Mouse (Mus musculus): Measurements from ENCODE around the gene Wdr11. TPM values are rescaled to one million over a fixed set of nuclear protein-coding genes. Genes with fewer than 3 reads are reported as not detected.

The Wdr11 gene
- 37.7 and 38.3 TPM in 2 replicates for polyA plus RNA-seq (2015; fragmentation: Nextera tagmentation; extraction: Ambion mirVana)

DNA sequence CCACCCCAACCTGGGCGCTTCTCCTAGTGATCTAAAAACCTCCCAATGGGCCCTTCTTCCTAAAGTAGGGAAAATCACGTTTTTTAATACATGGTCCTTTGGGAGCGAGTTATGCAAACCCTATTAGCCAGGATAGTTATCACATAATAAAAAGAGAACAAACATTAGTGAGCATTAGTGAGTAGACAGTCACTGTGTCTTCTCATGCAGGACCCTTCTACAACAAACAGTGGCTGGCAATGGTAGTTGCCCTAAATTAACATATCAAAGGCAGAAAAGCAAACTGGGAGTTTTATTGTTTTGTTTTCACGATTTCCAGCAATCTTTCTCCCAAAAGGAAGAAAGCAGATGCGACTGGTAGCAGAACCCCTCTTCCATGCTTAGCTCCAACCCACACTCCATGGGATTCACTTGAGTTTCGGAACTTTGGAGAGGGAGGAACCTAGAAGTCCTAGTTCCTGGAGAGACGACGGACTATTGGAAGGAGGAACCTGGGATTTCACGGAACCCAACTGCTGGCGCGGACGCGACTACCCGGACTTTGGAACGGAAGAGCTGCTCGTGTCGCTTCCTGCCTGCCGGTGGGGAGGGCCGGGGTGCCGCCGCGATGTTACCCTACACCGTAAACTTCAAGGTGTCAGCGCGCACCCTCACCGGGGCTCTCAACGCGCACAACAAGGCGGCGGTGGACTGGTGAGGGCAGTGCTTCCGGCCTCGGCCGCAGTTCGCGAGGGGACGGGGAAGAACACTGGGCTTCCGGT is at the start of gene Wdr11:
Gene Wdr11 (plus strand): TSS at position 493 of the 761 bp plus-strand sequence.
- peak within 1 kb of the TSS; percentile 88 for H3K9ac ChIP-seq (replicated peaks)
- H3K36me3 ChIP-seq: peaks cover 8% of the 10 kb centered on the region; the same call in 1 of the 2 replicates
- peak within 1 kb of the TSS; percentile 88 for H3K27ac ChIP-seq (replicated peaks)
- H3K4me1 ChIP-seq: peaks cover 15% of the 10 kb centered on the region
- H3K27me3 ChIP-seq: no peaks in the 10 kb centered on the region
- no peaks in the 10 kb centered on the region for H3K9me3 ChIP-seq
- H3K4me3 ChIP-seq: peak within 1 kb of the TSS; percentile 94
- ATAC-seq (replicated peaks): peak; percentile 93
- 3% methylated on average over 37 of the region's 37 CpGs for WGBS
- H3K4me2 ChIP-seq (replicated peaks): peak within 1 kb of the TSS; percentile 57

DNA sequence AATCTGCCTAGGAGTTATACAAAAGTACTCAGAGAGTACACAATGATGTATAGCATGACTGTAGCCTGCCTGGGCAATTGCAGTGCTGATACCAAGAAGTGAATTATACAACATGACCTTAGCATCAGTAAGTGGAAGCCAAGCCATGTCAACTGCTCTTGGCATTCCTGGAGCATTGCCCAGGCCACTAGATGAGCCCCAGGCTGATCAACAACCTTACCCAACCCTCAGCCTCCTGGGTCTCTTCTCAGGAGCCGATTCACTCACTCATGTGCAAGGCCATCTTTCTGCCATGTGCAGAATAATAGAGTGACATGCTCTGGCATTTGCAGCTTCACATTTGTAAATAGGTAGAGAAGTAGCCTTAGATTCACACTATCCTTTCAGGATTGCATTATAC is 24.1 kb upstream of the Wdr11 start:
- no peak for ATAC-seq (replicated peaks)
- Histone ChIP-seq H3K9me3 (no peaks in the 10 kb centered on the region), H3K4me1 (peaks cover 7% of the 10 kb centered on the region; the same call in 1 of the 2 replicates), H3K27ac (replicated peaks) (no peak overlapping the region), H3K36me3 (no peaks in the 10 kb centered on the region), H3K4me2 (replicated peaks) (no peak overlapping the region), H3K9ac (replicated peaks) (no peak overlapping the region), H3K4me3 (no peak overlapping the region), H3K27me3 (no peaks in the 10 kb centered on the region)
- 67% methylated on average over 1 of the region's 1 CpGs for WGBS

DNA sequence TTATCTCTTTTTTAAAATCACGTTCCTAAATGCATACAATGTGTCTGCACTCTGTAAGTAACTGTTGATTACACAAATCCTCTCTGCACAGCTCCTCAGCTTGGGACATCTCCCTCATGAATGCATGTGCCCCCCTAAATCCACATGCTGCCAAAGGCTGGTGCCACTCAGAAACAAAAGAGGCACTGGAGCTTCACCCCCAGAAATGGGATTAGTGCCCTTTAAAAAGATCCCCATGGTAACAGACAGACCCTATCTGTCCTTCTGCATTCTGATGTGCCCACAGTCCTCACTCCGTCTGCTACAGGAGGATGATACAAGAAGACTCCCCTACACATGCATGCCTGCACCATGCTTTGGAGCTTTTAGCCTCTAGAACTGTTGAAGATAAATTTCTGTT is 23.3 kb upstream of the Wdr11 start:
- no peak overlapping the region for H3K4me3 ChIP-seq
- H3K9ac ChIP-seq (replicated peaks): no peak overlapping the region
- H3K9me3 ChIP-seq: no peaks in the 10 kb centered on the region
- 9% methylated on average over 2 of the region's 2 CpGs for WGBS
- no peak overlapping the region for H3K4me2 ChIP-seq (replicated peaks)
- peaks cover 7% of the 10 kb centered on the region; the same call in 1 of the 2 replicates for H3K4me1 ChIP-seq
- no peaks in the 10 kb centered on the region for H3K36me3 ChIP-seq
- no peaks in the 10 kb centered on the region for H3K27me3 ChIP-seq
- ATAC-seq (replicated peaks): no peak
- H3K27ac ChIP-seq (replicated peaks): no peak overlapping the region

DNA sequence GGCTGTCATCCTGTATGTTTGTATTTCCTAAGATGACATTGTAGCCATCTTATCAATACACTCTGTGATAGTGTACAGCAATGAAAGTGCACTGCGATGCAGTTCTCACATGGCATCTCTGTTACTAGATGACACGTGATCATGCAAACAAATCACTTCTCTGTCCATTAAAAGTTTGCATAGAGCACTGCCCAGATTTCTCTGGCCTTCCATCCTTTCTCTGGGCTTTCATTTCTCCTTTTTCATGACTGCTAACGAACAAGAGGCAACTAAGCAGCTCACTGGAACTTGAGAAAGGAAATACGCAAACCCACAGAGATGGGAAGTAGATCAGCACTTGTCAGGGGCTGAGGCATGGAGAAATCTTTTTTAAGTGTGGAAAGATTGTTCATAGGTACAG is 17.2 kb upstream of the Wdr11 start:
- Histone ChIP-seq H3K9me3 (no peaks in the 10 kb centered on the region), H3K4me2 (replicated peaks) (no peak overlapping the region), H3K36me3 (no peaks in the 10 kb centered on the region), H3K9ac (replicated peaks) (no peak overlapping the region), H3K4me3 (no peak overlapping the region), H3K27me3 (no peaks in the 10 kb centered on the region), H3K4me1 (peaks cover 7% of the 10 kb centered on the region), H3K27ac (replicated peaks) (no peak overlapping the region)
- 61% methylated on average over 4 of the region's 4 CpGs for WGBS
- no peak for ATAC-seq (replicated peaks)

DNA sequence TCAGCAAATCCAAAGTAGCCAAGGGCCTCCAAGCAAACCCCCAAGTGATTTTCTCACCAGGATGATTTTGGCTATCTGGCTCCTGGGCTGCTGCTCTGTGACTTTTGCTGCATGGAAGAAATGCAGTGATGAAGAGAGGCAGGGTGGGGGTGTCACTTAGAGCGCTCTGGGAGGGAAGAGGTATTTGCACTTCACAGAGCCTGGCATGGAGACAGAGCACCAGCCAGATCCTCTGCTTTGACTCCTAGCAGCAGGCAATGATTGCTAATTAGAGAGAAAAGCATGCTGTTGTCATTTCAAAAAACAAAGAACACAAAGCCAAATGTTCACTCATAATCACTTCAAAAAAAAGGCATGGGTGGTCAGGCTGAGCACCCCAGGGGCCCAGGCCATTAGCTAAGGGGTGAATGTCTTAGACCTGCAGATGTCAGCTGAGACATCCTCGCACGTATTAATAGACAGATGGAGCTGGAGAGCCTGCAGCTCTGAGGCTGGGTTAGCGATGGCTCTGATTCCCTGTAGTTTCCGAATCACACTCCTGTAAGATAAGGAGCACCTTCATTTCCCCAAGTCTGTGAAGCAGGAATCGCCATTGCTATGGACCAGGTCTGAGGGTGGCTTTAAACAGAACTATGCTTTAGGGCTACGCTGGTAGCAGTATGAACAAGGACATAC is 16.4 kb upstream of the Wdr11 start:
- ATAC-seq (replicated peaks): no peak
- H3K36me3 ChIP-seq: no peaks in the 10 kb centered on the region
- no peaks in the 10 kb centered on the region for H3K9me3 ChIP-seq
- WGBS: 12% methylated on average over 7 of the region's 7 CpGs
- H3K4me1 ChIP-seq: peaks cover 7% of the 10 kb centered on the region
- no peak overlapping the region for H3K4me2 ChIP-seq (replicated peaks)
- H3K4me3 ChIP-seq: no peak overlapping the region
- H3K9ac ChIP-seq (replicated peaks): no peak overlapping the region
- no peak overlapping the region for H3K27ac ChIP-seq (replicated peaks)
- no peaks in the 10 kb centered on the region for H3K27me3 ChIP-seq

DNA sequence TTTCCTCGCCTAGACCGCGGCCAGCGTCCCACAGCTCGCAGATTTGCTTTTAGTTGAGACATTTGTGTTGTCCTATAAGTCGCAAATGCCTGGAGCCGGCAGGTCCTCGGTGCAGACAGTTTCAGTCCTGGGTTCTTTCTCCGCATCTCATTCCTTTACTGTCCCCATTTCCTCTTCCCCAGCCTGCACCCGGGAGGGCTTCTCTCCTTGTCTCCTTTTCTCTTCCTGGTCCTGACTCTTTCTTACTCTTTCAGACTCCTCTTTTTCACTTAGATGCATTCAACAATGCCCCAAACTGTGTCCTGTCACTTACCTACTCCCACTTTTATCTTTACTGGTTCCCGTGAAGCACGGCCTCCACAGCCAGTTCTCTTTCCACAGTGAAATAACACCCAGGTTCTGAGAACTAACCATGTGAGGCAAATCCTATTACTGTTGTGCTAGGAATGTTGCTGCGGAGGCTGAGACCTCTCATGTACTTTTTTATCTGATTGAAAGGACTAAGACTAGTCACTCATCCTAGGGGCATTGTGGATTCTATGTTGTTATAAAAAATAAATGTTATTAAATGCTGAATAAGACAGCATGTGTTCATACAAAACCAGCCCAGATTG is 576 bp downstream of the Wdr11 start:
- peak overlapping the region; percentile 57 for H3K4me2 ChIP-seq (replicated peaks)
- peaks cover 8% of the 10 kb centered on the region; the same call in 1 of the 2 replicates for H3K36me3 ChIP-seq
- peaks cover 15% of the 10 kb centered on the region for H3K4me1 ChIP-seq
- ATAC-seq (replicated peaks): no peak; the same call in 1 of the 2 replicates
- H3K9me3 ChIP-seq: no peaks in the 10 kb centered on the region
- peak overlapping the region; percentile 88 for H3K9ac ChIP-seq (replicated peaks)
- no peaks in the 10 kb centered on the region for H3K27me3 ChIP-seq
- 2% methylated on average over 13 of the region's 13 CpGs for WGBS
- peak overlapping the region; percentile 94 for H3K4me3 ChIP-seq
- peak overlapping the region; percentile 88 for H3K27ac ChIP-seq (replicated peaks)

DNA sequence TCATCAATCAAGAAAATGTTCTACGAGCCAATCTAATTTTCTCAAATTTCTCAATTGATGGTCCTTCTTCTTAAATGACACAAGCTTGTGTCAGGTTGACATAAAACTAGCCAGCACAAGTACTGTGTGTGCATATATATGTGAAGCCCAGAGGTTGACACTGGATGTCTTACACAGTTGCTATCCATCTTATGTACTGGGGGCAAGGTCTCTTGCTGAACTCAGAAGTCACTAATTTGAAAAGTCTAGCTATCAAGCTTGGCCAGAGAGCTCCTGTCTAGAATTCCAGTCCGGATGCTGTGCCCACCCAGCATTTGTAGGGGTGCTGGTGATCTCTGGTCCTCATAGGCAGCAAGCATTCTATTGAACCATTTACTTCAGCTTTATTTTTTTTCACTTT is 5.5 kb downstream of the Wdr11 start:
- no peak for ATAC-seq (replicated peaks)
- no peaks in the 10 kb centered on the region for H3K9me3 ChIP-seq
- no peaks in the 10 kb centered on the region for H3K27me3 ChIP-seq
- H3K4me2 ChIP-seq (replicated peaks): no peak overlapping the region
- H3K27ac ChIP-seq (replicated peaks): no peak overlapping the region
- WGBS: 94% methylated on average over 2 of the region's 2 CpGs
- no peak overlapping the region for H3K9ac ChIP-seq (replicated peaks)
- peaks cover 8% of the 10 kb centered on the region for H3K4me1 ChIP-seq
- peaks cover 35% of the 10 kb centered on the region for H3K36me3 ChIP-seq
- no peak overlapping the region for H3K4me3 ChIP-seq

DNA sequence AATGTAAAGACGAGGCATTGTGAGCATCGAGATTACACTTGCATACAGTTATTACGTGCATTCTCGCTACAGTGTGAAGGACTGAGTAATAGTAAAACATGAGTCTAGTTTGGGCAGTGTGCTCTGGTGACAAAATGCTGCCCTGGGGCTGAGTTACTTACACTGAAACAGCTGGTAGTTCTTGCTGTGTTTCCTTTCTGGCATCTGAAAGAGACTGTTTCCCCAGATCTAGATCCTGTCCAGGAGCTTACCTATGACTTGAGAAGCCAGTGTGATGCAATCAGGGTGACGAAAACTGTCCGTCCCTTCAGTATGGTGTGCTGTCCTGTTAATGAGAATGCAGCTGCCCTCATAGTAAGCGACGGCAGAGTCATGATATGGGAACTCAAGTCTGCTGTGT is 14.6 kb downstream of the Wdr11 start:
- Histone ChIP-seq H3K27ac (replicated peaks) (no peak overlapping the region), H3K9ac (replicated peaks) (no peak overlapping the region), H3K27me3 (no peaks in the 10 kb centered on the region), H3K4me2 (replicated peaks) (no peak overlapping the region), H3K9me3 (no peaks in the 10 kb centered on the region), H3K36me3 (peaks cover 82% of the 10 kb centered on the region), H3K4me1 (no peaks in the 10 kb centered on the region), H3K4me3 (no peak overlapping the region)
- no peak for ATAC-seq (replicated peaks)
- WGBS: 97% methylated on average over 8 of the region's 8 CpGs

DNA sequence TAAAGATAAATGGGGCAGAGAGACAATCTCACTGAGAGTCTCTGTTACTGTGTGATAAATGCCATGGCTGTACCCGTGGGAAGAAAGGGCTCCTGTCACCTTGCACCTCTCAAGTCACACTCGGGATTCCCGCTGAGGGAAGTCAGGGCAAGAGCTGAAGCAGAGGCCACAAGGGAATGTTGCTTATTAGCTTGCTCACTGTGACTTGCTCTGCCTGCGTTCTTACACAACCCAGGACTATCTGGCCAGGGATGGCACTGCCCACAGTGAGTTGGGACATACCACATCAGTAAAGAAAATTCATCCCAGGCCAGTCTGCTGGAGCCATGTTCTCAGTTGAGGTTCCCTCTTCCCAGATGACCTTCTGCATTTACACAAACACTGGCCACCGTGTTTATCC is 29.5 kb downstream of the Wdr11 start:
- Histone ChIP-seq H3K9me3 (no peaks in the 10 kb centered on the region), H3K36me3 (peaks cover 47% of the 10 kb centered on the region), H3K27ac (replicated peaks) (no peak overlapping the region), H3K4me1 (no peaks in the 10 kb centered on the region), H3K27me3 (no peaks in the 10 kb centered on the region), H3K4me3 (no peak overlapping the region), H3K4me2 (replicated peaks) (no peak overlapping the region), H3K9ac (replicated peaks) (no peak overlapping the region)
- 92% methylated on average over 5 of the region's 5 CpGs for WGBS
- no peak for ATAC-seq (replicated peaks)

DNA sequence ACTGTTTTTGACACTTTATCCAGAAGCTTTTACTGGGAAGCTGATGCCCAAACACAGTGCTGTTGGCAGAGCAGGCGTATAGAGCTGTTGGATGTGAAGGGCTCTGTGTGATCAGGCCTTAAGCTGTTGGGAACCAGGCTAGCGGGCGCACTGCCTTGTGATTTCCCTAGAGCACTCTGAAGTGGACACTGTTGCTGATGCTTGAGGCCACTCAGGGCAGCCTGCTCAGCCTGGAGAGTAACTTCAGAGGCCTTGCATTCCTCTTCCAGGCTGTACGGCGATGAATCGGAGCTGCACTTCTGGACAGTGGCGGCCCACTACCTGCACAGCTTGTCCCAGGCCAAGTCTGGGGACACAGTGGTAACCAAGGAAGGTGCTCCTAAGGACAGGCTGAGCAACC is 38.7 kb downstream of the Wdr11 start:
- Histone ChIP-seq H3K9me3 (no peaks in the 10 kb centered on the region), H3K4me1 (no peaks in the 10 kb centered on the region), H3K36me3 (peaks cover 60% of the 10 kb centered on the region), H3K27me3 (no peaks in the 10 kb centered on the region), H3K9ac (replicated peaks) (no peak overlapping the region), H3K4me2 (replicated peaks) (no peak overlapping the region), H3K4me3 (no peak overlapping the region), H3K27ac (replicated peaks) (no peak overlapping the region)
- ATAC-seq (replicated peaks): no peak
- WGBS: 94% methylated on average over 7 of the region's 7 CpGs

DNA sequence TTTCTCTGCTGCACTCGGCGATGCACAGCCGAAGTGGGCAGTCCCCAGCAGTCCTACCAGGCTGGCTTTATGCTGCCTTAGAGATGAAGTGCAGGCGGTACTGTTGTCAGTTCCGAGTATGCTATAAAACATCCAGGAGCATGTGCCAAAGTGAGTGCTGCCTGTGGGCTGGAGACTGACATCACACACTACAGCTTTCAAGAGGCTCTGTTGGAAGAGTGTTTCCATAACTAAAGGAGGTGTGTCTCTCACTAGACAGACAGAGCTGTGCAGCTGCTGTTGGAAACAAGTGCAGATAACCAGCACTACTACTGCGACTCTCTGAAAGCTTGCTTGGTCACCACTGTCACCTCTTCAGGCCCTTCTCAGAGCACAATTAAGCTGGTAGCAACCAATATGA is 39.8 kb downstream of the Wdr11 start:
- no peaks in the 10 kb centered on the region for H3K27me3 ChIP-seq
- no peaks in the 10 kb centered on the region for H3K4me1 ChIP-seq
- peaks cover 62% of the 10 kb centered on the region for H3K36me3 ChIP-seq
- no peak overlapping the region for H3K4me3 ChIP-seq
- no peak overlapping the region for H3K9ac ChIP-seq (replicated peaks)
- no peaks in the 10 kb centered on the region for H3K9me3 ChIP-seq
- H3K4me2 ChIP-seq (replicated peaks): no peak overlapping the region
- ATAC-seq (replicated peaks): no peak
- no peak overlapping the region for H3K27ac ChIP-seq (replicated peaks)
- WGBS: 93% methylated on average over 6 of the region's 6 CpGs

DNA sequence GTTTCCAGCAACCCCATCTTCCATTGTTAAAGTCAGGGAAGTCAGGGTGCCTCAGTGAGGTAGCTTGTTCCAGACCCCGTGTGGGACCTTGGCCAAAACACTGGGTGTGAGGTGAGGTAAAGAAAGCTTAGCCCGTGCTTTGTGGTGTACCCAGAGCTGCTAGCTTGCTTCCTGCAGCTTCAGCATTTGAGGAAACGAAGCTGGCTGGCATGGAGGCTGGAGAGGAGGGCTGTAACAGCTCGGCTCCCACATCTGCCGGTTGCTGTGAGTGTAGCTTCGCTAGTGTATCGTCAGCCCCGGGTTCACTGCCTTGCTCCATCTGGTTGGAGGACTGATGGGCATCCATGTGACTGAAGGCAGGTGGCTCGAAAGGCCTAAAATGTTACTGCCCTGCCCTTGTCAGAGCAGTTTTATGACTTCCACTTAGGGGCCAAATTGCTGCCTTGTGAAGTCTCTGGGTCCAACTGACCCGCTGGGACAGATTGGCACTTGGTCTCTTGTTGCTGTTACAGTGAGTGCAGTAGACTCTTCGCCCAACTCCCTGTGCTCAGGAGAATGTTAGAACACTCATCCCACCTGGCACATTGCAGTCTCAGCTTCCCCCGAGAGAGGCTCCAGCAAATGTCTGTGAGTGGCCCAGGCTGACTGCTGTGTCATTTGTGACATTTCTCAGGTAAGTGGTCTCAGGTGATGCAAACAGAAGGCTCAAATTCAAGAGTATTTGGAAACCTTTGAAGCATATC is 44.4 kb downstream of the Wdr11 start:
- peaks cover 34% of the 10 kb centered on the region for H3K36me3 ChIP-seq
- H3K4me3 ChIP-seq: no peak overlapping the region
- 91% methylated on average over 12 of the region's 12 CpGs for WGBS
- no peak for ATAC-seq (replicated peaks)
- no peak overlapping the region for H3K27ac ChIP-seq (replicated peaks)
- H3K4me2 ChIP-seq (replicated peaks): no peak overlapping the region
- H3K4me1 ChIP-seq: no peaks in the 10 kb centered on the region
- no peak overlapping the region for H3K9ac ChIP-seq (replicated peaks)
- no peaks in the 10 kb centered on the region for H3K9me3 ChIP-seq
- H3K27me3 ChIP-seq: no peaks in the 10 kb centered on the region
